Mouse (Mus musculus): Measurements from ENCODE around the gene Gtf2h3. TPM values are rescaled to one million over a fixed set of nuclear protein-coding genes. Genes with fewer than 3 reads are reported as not detected.
"Not testable (repeated sequence)": the region's sequence is repeated elsewhere in the genome, so short reads cannot be mapped to it uniquely, and the experiment has no call there.

Gene Gtf2h3
- polyA plus RNA-seq (2012; rRNA removed) = 43.2 and 47.4 TPM in 2 replicates

DNA sequence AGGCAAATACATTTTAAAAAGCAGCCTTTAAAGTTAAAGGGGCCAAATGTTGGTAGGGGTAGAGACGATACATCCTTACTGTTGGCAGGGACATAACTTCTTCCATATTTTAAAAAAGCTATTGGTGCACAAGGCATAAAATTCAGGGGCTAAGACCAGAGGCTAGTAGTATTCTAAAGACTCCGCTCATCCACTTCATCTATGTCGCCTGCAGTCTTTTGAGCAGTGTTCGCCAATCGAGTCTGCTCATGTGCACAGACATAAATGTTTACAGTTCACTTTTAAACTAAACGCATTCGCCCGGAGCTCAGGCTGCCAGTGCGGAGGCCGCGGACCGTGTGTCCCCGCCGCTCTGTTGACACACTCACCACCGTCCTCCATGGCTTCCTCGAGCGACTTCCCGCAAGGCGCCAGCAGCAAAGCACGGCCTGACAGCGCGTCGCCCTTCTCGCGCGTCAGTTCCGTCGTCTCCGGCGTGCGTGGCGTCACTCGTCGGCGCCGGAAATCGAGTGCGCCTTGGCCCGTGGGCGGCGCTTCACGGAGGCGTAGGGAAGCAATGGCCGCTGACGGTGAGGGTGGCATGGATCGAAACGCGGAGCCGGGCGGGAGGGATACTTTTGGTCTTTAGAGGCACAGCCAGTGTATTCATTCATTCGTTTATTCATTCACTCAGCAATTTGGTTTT lies at the start of gene Gtf2h3, which contains the start of gene Eif2b1:
Gene Gtf2h3, plus strand, starts transcription at position 508 of the 685 bp plus-strand sequence.
Gene Eif2b1, minus strand, starts transcription at position 499 of the 685 bp plus-strand sequence.
- DNase-seq (ENCODE audit: low read depth) = peak; percentile 41

DNA sequence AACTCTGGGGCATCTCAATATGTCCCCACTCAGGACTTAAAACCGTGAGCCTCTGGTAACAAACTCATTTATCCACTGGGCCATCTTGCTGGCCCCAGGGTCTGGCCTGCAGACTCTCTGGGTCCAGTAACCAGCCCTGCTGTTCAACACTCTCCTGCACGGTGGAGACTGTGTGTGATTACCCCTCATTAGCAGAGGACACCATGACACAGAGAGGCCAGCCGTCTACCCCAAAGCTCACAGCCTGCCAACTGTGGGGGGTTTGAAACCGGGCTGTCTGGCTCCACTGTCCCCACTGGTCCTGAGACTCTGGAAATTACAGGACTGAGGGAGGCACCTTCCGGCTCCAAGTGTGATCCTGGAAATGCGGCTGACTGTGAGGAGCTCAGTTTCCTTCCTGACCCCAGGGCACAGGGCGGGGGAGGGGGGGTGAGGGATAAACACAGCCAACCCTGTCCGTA lies 49.7 kb upstream of the Gtf2h3 start:
- DNase-seq (ENCODE audit: low read depth) = no peak

DNA sequence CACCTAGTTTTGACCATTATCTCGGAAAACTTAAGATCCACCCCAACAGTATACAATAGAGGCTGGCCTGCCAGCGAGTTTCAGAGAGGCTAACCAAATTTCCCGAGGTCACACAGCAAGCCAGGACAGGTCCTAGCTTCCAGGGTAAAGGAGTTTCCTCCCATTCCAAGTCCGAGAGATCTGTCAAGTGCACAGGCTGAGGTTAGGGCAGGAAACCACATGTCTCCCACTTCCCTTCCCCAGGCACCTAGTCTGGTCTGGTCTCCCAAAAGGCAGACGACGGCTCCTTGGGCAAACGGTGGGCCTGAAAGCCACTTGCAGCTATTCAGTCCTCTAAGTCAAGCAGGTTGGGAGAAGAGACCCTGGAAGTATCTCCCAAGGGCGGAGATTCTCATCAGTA lies 49.2 kb upstream of the Gtf2h3 start:
- DNase-seq (ENCODE audit: low read depth) = no peak

DNA sequence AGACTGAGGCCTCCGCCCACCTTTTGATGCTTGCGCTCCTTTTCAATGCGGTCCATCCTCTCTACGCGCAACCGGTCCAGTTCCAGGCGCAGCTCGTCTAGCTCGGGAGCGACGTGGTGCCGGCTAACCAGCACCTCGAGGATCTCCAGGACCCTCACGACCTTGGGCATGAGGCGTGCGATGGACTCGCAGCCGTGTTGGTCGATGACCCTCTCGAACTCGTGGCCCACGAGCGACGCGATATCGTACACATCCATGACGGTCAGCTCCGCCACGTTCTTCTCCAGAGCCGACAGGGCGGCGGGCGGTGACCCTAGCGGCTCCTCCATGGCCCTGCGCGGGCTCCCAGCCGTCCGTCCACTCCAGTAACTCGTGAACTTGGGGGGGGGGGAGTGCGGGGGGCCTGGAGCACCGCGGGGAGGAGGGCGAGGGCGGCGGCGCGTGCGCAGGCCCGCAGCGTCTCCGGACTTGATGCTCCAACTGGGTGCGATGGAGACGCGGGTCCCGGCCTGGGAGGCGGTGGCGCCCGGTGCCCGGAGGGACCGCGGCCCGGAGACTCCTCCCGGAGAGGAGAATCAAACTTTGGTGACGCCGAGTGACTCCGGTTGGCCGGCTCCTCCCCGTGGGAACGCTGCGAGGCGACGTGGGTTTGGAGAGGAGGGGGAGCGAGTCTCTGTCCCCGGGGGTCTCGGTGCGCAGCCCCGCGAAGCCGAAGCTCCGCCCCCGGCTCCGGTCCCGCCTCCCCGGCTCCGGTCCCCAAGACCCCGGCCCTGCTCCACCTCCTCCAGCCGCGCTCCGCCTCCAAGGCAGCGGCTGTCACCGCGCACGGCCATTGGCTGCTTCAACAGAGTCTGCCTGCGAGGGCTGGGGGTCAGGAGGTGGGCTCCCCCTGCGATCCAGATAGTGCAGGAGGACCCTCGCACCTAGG lies 48.0 kb upstream of the Gtf2h3 start, which contains the start of gene Rilpl1:
Gene Rilpl1, minus strand, starts transcription at position 737 of the 928 bp plus-strand sequence.
- DNase-seq (ENCODE audit: low read depth) = no peak

DNA sequence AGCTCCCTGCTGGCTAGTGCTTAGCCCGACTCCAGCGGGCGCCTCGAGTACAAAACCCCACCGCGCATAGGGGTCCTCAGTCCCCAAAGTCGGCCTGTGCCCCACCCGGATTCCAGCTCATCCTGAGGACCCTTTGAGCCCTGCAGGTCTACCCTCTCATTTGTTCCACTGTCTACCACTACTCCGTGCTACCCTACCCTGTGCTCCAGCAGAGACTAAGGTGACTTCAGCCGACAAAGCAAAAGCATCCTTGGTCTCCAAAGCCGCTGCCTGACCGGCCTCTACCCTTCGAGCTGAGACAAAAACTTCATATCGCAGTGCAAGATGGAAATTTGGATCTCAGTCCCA lies 47.4 kb upstream of the Gtf2h3 start:
- no peak for DNase-seq (ENCODE audit: low read depth)

DNA sequence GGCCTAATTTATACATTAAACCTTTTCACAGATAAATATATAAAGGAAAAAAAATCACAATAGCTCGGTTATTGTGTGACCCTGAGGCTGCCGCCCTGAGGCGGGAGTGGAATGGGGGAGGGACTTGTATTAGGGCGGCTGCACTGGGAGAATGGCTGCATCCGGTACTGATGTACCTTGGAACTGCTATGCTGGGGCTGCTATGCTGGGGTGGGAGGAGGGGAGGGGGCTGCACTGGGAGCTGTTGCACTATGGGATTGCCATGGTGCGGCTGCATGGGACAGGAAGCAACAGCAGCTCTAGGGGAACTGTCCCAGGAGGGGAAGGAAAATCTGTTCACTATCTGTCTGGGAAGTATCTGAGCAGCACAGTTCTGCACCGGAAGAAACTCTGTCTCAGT lies 46.5 kb upstream of the Gtf2h3 start:
- DNase-seq (ENCODE audit: low read depth) = no peak

DNA sequence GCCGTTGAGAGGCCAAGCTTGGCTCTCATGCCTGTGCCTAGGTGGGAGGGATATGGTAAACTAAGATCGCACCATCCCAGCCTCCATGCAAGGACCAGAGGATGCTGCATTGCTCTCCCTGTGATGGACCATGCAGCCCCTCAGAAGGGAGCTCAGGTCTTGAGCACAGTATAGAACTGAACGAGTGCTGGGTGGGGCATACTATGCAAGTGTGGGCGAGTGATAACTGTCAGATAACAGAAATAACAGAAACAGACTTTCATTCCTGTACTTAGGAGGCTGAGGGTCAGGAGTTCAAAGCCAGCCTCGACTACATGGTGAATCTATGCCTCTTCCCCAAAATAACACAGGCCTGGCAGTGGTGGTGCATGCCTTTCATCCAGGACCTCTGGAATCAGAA lies 43.9 kb upstream of the Gtf2h3 start:
- DNase-seq (ENCODE audit: low read depth) = no peak

DNA sequence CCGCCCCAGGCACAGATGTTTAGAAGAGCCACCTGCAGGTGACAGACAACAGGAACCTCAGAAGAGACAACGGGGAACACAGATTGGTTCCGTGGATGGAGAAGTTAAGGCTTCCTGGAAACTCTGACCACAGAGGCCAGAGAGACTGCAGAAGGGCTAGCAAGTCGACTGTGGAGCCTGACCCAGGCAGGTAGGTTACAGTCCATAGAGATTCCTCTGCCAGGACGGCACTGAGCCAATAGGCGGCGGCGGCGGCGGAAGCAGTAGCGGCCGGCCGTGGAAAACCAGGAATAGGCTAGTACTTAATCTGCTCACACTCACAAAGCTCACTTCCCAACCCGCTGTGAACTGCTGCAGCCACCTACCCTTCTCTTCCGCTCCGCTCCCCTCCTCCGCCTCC lies 42.2 kb upstream of the Gtf2h3 start:
- DNase-seq (ENCODE audit: low read depth) = no peak

DNA sequence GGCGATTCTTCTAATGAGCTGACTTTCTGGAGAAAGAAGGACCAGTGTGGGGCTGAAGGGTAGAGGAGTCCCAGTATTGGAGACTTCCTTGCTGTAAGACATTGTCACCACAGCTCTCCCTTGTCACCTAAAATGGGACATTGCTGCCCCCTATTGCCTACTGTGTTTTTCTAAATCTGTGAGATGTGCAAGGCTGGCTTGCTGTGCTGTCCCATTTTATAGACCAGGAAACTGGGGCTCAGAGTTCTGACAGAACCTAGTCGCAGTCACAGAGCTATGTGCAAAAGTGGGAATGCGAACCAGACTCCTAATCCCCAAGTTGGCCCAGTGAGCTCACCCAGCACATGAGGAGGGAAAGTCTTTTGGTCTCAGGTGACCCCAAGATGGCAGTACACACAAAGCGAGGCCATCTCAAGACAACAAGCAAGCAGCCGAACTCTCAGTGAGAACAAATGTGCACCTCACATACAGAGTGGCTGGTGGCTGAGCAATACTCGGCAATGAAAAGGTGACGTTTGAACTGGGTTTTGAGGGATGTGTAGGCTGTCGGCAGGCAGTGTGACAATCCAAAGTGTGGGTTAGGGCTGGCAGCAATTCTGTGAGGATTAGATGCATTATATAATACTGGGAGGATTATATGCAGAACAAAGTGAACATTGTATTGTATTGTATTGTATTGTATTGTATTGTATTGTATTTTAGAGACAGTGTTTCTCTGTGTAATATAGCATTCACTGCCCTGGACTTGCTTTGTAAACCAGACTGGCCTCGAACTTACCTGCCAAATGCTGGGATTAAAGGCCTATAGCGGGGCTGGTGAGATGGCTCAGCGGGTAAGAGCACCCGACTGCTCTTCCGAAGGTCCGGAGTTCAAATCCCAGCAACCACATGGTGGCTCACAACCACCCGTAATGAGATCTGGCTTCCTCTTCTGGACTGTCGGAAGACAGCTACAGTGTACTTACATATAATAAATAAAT lies 39.8 kb upstream of the Gtf2h3 start:
- DNase-seq (ENCODE audit: low read depth) = peak; percentile 50

DNA sequence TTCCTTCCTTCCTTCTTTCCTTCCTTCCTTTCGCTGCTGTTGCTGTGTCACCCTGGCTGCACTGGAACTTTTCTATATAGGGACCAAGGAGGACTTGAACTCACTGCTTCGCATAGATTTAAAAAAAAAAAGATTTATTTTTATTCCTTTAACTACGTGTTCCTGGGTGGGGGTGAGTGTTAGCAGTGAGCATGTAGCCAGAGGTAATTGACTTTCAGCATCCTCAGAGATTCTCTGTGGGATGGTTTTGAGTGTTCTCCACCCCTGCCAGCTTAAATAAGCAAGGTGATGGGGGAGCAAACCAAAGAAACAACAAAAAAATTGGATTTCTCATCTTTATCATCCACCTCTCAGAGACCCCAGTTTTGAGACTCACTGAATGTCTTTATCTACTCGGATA lies 39.0 kb upstream of the Gtf2h3 start:
- no peak for DNase-seq (ENCODE audit: low read depth)

DNA sequence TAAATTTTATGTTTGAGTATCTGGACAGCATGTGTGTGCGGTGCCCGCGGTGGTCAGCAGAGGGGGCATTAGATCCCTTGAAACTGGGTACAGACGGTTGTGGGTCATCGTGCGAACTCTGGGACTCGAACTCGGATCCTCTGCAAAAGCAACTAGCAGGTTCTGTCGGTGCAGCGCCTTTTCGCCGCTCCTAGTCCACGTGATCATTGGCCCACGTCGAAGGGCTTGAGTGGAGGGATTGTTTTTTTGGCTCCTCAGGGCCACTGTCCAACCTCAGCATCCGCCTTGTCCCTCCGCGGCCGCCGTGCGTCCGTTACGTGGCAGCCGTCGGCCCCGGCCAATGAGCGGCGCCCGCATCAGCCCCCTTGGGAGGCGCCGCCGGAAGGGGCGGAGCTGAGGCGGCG lies 38.6 kb upstream of the Gtf2h3 start, which contains the start of gene Tmed2:
Gene Tmed2, plus strand, starts transcription at position 313 of the 404 bp plus-strand sequence.
- DNase-seq (ENCODE audit: low read depth) = peak; percentile 56

DNA sequence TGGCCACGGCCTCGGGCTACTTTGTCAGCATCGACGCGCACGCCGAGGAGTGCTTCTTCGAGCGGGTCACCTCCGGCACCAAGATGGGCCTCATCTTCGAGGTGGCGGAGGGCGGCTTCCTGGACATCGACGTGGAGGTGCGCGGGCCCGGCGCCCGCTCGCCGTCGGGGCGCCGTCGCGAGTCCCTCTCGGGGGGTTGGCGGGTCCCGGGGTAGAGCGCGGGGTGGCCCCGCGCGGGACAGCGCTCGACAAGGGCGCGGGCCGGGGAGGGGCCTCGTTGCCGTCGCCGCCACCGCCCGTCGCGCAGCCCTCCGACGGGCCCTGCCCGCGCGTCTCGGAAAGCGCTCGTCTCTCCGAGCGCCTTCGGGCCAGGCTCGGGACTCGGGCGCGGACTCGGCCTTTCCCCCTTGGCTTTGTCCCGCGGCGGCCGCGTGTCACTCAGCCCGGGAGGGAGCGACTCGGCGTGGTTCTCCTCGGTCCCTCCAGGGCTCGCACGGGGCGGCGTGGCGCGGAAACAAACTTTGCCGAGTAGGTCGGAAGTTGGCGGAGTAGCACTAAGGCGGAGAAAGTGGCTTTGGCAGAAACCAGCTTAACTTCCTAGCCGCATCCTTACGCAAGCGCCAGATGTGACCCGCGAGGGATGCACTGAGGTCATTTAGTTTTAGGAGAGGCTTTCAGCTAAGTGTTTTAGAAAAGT lies 37.9 kb upstream of the Gtf2h3 start:
- DNase-seq (ENCODE audit: low read depth) = no peak

DNA sequence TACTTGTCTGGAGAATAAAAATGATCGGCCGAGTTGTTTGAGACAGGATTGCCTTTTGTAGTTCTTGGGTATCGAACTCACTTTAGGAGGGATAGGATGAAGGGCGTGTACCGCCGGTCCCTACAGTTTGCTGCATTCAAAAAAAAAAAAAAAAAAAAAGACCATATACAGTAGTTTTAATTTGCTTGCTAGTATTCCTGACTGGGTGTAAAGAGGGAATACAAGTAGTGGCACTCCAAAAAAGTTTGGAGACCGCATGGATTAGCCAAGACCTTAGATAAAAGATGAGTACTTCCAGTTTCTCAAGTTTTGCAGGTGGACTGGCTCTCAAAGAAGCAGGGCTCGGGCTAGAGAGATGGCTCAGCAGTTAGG lies 37.4 kb upstream of the Gtf2h3 start:
- DNase-seq (ENCODE audit: low read depth) = no peak

DNA sequence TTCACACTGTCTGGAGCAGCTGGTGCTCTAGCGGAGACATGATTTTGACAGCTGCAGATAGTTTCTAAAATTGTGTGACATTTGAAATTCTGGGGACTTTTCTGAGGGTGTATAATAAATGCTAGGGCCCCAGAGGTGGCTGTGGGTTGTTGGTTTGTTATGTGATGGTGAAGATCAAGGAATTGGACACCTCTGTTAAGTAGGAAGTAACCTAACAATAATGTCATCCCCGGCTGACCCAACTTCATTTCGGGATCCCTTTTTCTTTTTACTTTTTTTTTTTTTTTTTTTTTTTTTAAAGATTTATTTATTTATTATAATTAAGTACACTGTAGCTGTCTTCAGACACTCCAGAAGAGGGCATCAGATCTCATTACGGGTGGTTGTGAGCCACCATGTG lies 28.2 kb upstream of the Gtf2h3 start:
- not testable (repeated sequence) for DNase-seq (ENCODE audit: low read depth)

DNA sequence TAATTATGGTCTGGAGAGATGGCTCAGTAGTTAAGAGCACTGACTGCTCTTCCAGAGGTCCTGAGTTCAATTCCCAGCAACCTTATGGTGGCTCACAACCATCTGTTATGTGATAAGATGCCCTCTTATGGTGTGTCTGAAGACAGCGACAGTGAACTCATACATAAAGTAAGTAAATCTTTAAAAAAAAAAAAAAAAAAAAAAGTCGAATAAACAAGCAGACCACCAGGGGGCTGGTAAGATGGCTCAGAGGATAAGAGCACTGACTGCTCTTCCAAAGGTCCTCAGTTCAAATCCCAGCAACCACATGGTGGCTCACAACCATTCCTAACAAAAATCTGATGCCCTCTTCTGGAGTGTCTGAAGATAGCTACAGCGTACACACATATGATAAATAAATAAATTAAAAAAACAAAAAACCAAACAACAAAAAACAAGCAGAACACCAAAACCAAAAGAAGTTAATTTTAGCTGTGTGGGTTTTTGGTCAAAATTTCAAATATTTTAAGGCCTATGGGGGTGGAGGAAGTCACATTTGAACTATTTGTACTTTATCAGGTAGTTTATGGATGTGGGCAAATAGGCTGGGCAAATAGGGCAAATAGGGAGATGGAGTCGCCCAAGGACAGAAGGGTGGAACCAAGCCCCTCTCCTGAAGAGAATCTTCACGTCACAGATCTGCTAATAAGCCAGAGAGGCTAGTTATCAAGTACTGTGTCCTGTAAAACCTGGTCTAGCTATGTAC lies 27.4 kb upstream of the Gtf2h3 start:
- DNase-seq (ENCODE audit: low read depth) = not testable (repeated sequence)

DNA sequence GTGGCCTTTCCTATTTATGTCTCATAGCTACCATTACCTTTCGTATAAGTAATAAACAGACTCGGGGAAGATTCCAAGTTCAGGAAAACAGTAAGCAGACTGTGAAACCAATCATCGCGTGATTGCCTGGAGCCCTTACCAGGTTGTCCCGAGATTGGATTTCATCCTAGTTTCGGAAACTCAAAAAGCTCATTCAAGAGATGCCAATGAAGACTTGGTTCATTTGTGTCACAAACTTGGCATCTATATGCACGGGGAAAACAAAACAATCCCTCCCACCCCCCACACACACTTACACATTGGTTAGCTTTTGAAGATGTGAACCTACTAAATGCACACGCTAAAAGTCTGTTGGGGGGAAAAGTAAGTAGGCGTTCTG lies 26.9 kb upstream of the Gtf2h3 start:
- no peak for DNase-seq (ENCODE audit: low read depth)

DNA sequence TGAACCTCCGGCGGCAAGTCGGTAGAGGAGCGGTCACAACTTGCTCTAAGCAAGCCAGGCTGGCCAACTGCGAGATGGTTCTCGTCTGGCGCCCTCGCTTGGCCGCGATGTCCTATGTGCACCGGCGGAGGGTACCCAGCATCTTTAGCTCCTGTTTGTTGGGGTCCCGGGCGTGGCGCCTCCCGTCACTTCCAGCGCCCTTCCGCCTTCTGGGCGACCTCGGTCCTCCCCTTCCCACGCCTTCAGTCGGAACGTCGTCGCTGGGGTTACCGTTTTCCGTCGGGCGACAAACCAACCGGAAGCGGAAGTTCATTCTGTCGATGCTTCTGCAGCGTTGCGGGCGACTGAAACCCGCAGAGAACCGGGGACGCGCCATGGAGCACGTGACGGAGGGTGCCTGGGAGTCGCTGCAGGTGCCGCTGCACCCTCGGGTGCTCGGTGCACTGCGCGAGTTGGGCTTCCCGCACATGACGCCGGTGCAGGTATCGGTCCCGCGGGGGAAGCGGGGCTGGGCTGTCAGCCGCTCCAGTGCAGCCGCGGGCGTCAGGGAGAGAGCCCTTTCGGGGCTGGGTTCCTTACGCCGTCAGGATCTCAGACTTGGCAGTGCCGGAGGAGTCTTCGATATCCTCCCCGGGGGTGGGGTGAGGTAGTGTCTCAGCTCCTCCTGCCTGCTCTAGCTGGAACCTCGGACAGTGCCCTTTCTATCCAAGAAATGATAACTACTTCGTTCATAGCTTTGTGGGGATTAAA lies 26.2 kb upstream of the Gtf2h3 start, which contains the start of gene Ddx55:
Gene Ddx55, plus strand, starts transcription at position 307 of the 750 bp plus-strand sequence.
- DNase-seq (ENCODE audit: low read depth) = no peak

DNA sequence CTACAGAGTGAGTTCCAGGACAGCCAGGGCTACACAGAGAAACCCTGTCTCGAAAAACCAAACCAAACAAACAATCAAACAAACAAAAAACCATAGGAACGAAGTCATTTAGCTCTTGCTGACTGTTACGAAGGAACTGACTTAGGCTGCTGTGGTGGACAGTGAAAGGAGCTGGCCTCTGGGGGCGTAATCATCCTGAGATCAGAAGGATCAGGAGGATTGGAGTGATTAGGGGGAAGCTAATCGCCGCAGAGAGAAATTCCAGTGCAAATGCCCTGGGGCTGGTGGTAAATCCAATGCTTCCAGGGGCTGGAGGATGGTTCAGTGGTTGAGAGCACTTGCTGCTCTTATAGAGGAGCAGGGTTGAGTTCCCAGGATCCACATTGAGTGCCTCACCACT lies 25.3 kb upstream of the Gtf2h3 start:
- no peak for DNase-seq (ENCODE audit: low read depth)

DNA sequence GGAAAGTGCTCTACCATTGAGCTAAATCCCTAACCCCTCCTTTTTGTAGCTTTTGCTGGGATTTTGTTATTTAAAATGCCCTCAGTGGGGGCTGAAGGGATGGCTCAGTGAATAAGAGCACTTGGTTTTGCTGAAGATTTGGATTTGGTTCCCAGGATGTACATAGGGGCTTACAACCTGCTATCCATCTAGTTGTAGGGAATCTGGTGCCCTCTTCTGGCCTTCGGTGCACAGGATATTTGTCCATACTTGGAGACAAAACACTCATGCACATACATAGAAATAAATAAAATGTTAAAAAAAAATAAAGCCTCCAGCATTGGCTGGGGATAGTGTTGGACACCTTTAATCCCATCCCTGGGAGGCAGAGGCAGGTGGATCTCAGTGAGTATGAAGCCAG lies 23.8 kb upstream of the Gtf2h3 start:
- no peak for DNase-seq (ENCODE audit: low read depth)
